ENCODE assay signal across 19 mouse cellular contexts in the genomic region with DNA sequence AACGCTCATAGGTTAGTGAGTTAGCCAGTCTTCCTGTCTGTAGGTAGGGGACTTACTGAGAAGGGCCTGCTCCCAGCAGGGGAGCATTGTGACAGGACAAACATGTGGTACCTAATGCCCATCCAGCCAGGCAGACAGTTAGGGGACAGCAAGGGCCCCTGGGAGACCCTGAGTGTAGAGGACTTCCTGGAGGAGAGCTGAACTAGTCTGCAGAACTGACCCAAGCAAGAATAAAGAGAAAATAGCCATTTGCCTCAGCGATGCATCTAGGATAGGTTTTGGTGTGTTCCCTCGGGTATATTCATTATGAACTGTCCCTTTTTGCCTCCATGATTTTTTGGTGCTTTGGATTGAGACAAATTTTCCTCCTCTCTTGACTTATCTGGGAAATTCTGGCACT. TPM values are rescaled to one million over a fixed set of nuclear protein-coding genes. Genes with fewer than 3 reads are reported as not detected.
DNase-seq lines count a peak whose midpoint lies in the region; ATAC-seq and TF ChIP-seq lines count a peak whose summit lies in the region.
"Had no signal": no experiment of that assay in that cellular context is flagged by ENCODE, and none has a peak within 500 bp of the region (broad histone marks: within the 10 kb centered on the region; RNA-seq: fewer than 3 reads in every experiment).

No protein-coding gene starts in this region.

- H3K27me3 ChIP-seq in forebrain, embryonic 10.5 days (ENCODE audit: poor library complexity, severe bottlenecking), result no peaks in the 10 kb centered on the region
- no peaks in the 10 kb centered on the region for H3K27me3 ChIP-seq in forebrain, embryonic 12.5 days
- no peaks in the 10 kb centered on the region for H3K27me3 ChIP-seq in kidney, embryonic 15.5 days
- H3K27me3 ChIP-seq in stomach, embryonic 15.5 days (replicated peaks), result no peaks in the 10 kb centered on the region
- no peaks in the 10 kb centered on the region; the same call in 1 of the 2 replicates for H3K27me3 ChIP-seq in stomach, postnatal 0 days (ENCODE audit: control insufficient read depth, insufficient read depth, low read length)
- H3K27me3 ChIP-seq: embryonic facial prominence, embryonic 15.5 days; hindbrain, embryonic 12.5 days; liver, embryonic 15.5 days; megakaryocyte, embryonic 14.5 days; neural tube, embryonic 15.5 days; Patski had no signal

- WGBS in forebrain, embryonic 10.5 days, result 76% methylated on average over 3 of the region's 3 CpGs
- 65% methylated on average over 3 of the region's 3 CpGs for WGBS in forebrain, embryonic 12.5 days
- 70% methylated on average over 3 of the region's 3 CpGs for WGBS in kidney, embryonic 15.5 days
- WGBS in stomach, embryonic 15.5 days, result 69% methylated on average over 3 of the region's 3 CpGs
- WGBS in stomach, postnatal 0 days, result 71% methylated on average over 3 of the region's 3 CpGs

- 0 out of 2 replicates have a peak overlapping the region, but pooled peaks have one; percentile 40 for H3K27ac ChIP-seq in forebrain, embryonic 10.5 days
- no peak overlapping the region for H3K27ac ChIP-seq in forebrain, embryonic 12.5 days
- H3K27ac ChIP-seq in kidney, embryonic 15.5 days, result peak overlapping the region; percentile 76
- H3K27ac ChIP-seq in stomach, embryonic 15.5 days, result peak overlapping the region; percentile 8; the same call in 1 of the 2 replicates
- H3K27ac ChIP-seq in stomach, postnatal 0 days (replicated peaks), result no peak overlapping the region; the same call in 1 of the 2 replicates
- H3K27ac ChIP-seq: embryonic facial prominence, embryonic 15.5 days; hindbrain, embryonic 12.5 days; liver, embryonic 15.5 days; neural tube, embryonic 15.5 days had no signal

- H3K9me3 ChIP-seq in forebrain, embryonic 10.5 days, result no peaks in the 10 kb centered on the region
- H3K9me3 ChIP-seq in forebrain, embryonic 12.5 days, result no peaks in the 10 kb centered on the region
- no peaks in the 10 kb centered on the region for H3K9me3 ChIP-seq in kidney, embryonic 15.5 days (replicated peaks)
- no peaks in the 10 kb centered on the region for H3K9me3 ChIP-seq in stomach, embryonic 15.5 days
- H3K9me3 ChIP-seq in stomach, postnatal 0 days (ENCODE audit: control insufficient read depth, low read length), result no peaks in the 10 kb centered on the region
- H3K9me3 ChIP-seq: embryonic facial prominence, embryonic 15.5 days; hindbrain, embryonic 12.5 days; liver, embryonic 15.5 days; megakaryocyte, embryonic 14.5 days; neural tube, embryonic 15.5 days had no signal

- no peak for ATAC-seq in forebrain, embryonic 12.5 days (ENCODE audit: low FRiP score)
- ATAC-seq in kidney, embryonic 15.5 days (replicated peaks; ENCODE audit: low FRiP score), result no peak
- no peak for ATAC-seq in stomach, embryonic 15.5 days (ENCODE audit: insufficient read depth, low FRiP score, low read depth)
- no peak for ATAC-seq in stomach, postnatal 0 days (ENCODE audit: low FRiP score, low TSS enrichment)

- no peak overlapping the region for H3K4me2 ChIP-seq in forebrain, embryonic 12.5 days
- no peak overlapping the region for H3K4me2 ChIP-seq in kidney, embryonic 15.5 days
- H3K4me2 ChIP-seq in stomach, embryonic 15.5 days, result no peak overlapping the region
- H3K4me2 ChIP-seq in stomach, postnatal 0 days (replicated peaks; ENCODE audit: low read depth), result no peak overlapping the region
- H3K4me2 ChIP-seq: embryonic facial prominence, embryonic 15.5 days; hindbrain, embryonic 12.5 days; liver, embryonic 15.5 days; neural tube, embryonic 15.5 days had no signal

- no peak for DNase-seq in forebrain, embryonic 10.5 days (ENCODE audit: extremely low spot score, low spot score)
- no peak for DNase-seq in kidney, postnatal 25 days
- DNase-seq in stomach, postnatal 0 days (ENCODE audit: low spot score), result no peak
- DNase-seq in urinary bladder, postnatal 14 days (ENCODE audit: low spot score), result no peak
- DNase-seq in frontal cortex, postnatal 14 days (ENCODE audit: low spot score in 2 of 2), result no peak
- DNase-seq: cerebellum, adult 18-20 months; gastrocnemius, postnatal 14 days; thymus, adult 2 months had no signal

- peaks cover 19% of the 10 kb centered on the region for H3K4me1 ChIP-seq in forebrain, embryonic 10.5 days
- H3K4me1 ChIP-seq in forebrain, embryonic 12.5 days, result peaks cover 9% of the 10 kb centered on the region; the same call in 1 of the 2 replicates
- peaks cover 15% of the 10 kb centered on the region for H3K4me1 ChIP-seq in kidney, embryonic 15.5 days
- H3K4me1 ChIP-seq in stomach, embryonic 15.5 days, result peaks cover 11% of the 10 kb centered on the region; the same call in 1 of the 2 replicates
- peaks cover 2% of the 10 kb centered on the region; the same call in 1 of the 2 replicates for H3K4me1 ChIP-seq in stomach, postnatal 0 days (replicated peaks; ENCODE audit: control insufficient read depth, insufficient read depth)
- H3K4me1 ChIP-seq: liver, embryonic 15.5 days had no signal

- TF ChIP-seq EP300 in stomach, postnatal 0 days (optimal IDR thresholded peaks at IDR 0.05), result no peak

- no peak for TF ChIP-seq CTCF in stomach, postnatal 0 days (IDR thresholded peaks at IDR 0.05; ENCODE audit: low read depth)

- H3K4me3 ChIP-seq in forebrain, embryonic 10.5 days, result no peak overlapping the region
- H3K4me3 ChIP-seq in forebrain, embryonic 12.5 days (replicated peaks), result no peak overlapping the region
- no peak overlapping the region for H3K4me3 ChIP-seq in kidney, embryonic 15.5 days (replicated peaks)
- no peak overlapping the region for H3K4me3 ChIP-seq in stomach, embryonic 15.5 days (replicated peaks)
- H3K4me3 ChIP-seq in stomach, postnatal 0 days (ENCODE audit: low read depth, low read length), result no peak overlapping the region
- H3K4me3 ChIP-seq: embryonic facial prominence, embryonic 15.5 days; hindbrain, embryonic 12.5 days; liver, embryonic 15.5 days; megakaryocyte, embryonic 14.5 days; neural tube, embryonic 15.5 days had no signal

- H3K9ac ChIP-seq in forebrain, embryonic 12.5 days, result no peak overlapping the region
- H3K9ac ChIP-seq in kidney, embryonic 15.5 days, result no peak overlapping the region
- no peak overlapping the region for H3K9ac ChIP-seq in stomach, embryonic 15.5 days
- no peak overlapping the region for H3K9ac ChIP-seq in stomach, postnatal 0 days (ENCODE audit: low read length)
- H3K9ac ChIP-seq: embryonic facial prominence, embryonic 15.5 days; hindbrain, embryonic 12.5 days; liver, embryonic 15.5 days; neural tube, embryonic 15.5 days had no signal

- no peaks in the 10 kb centered on the region for H3K36me3 ChIP-seq in forebrain, embryonic 10.5 days (replicated peaks)
- no peaks in the 10 kb centered on the region for H3K36me3 ChIP-seq in forebrain, embryonic 12.5 days (replicated peaks)
- H3K36me3 ChIP-seq in kidney, embryonic 15.5 days, result no peaks in the 10 kb centered on the region
- no peaks in the 10 kb centered on the region for H3K36me3 ChIP-seq in stomach, embryonic 15.5 days
- H3K36me3 ChIP-seq in stomach, postnatal 0 days (ENCODE audit: control insufficient read depth, insufficient read depth, low read length), result no peaks in the 10 kb centered on the region
- H3K36me3 ChIP-seq: embryonic facial prominence, embryonic 15.5 days; hindbrain, embryonic 12.5 days; liver, embryonic 15.5 days; neural tube, embryonic 15.5 days had no signal

RNA-seq across cellular contexts. Expression of gene Gm17571, which starts 50.5 kb away (rescaled TPM):
- polyA plus RNA-seq in forebrain, embryonic 10.5 days (2016; fragmentation: Nextera tagmentation; extraction: Ambion mirVana), result not detected in 2 replicates
- not detected in 2 replicates for polyA plus RNA-seq in forebrain, embryonic 12.5 days (2016; fragmentation: Nextera tagmentation; extraction: Ambion mirVana)
- polyA plus RNA-seq in kidney, embryonic 15.5 days (2015; fragmentation: Nextera tagmentation; extraction: Ambion mirVana), result not detected in 2 replicates
- polyA plus RNA-seq in stomach, embryonic 15.5 days (2015; fragmentation: Nextera tagmentation; extraction: Ambion mirVana), result not detected in 2 replicates
- not detected in 2 replicates for polyA plus RNA-seq in stomach, postnatal 0 days (2015; fragmentation: Nextera tagmentation; extraction: Ambion mirVana)
- polyA plus RNA-seq: cortical plate, adult 2 months; embryonic facial prominence, embryonic 15.5 days; forebrain, embryonic 16.5 days; hindbrain, embryonic 12.5 days; liver, embryonic 15.5 days; neural tube, embryonic 15.5 days; Patski; thymus, adult 2 months had no signal

Comparison
In these comparisons a context has a peak if more than half of its experiments do, and no peak if none do; other contexts are left out.
1. H3K27ac ChIP-seq: peak in forebrain, embryonic 10.5 days (single experiment), kidney, embryonic 15.5 days (single experiment) and stomach, embryonic 15.5 days (single experiment); none in forebrain, embryonic 12.5 days (single experiment) and stomach, postnatal 0 days (single experiment).